8 mouse cellular contexts compared by ENCODE assay signal in the genomic region with DNA sequence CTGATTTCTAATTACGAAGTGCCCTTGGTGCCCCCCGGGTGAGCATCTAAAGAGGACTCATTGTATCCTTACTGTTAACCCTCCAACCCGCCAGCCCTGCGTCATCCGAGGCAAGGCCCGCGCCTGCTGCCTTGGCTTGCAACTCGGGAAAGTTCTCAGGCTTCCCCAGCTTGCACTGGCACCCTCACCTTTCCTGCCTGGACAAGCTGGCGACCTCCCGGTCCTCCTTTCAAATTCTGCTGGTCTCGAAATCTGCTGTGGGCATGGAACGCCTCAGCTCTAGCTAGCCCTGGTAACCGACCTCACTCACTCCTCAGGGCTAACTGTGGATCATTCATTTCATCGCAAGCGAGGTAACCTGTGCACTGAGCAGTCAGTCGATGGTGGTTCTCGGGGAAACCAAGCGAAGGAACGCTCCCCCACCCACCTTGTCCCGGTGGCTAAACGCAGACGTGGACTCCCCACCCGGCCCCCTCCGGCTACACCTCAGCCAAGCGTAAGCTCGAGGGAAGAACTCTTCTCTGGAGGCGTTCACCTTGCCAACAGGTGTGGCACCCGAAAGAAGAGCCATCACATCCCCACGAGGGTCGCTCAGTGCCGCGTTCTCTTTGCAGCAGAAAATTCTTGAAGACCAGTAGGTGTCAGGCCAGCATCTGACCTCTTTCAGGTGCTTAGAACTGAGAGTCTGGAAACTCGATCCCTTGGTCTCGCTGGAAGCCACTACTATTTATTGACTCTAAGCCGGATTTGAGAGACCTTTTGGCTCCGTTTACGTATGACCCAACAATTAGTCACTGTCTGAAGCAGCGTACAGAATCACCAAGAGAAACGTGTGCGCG. TPM values are rescaled to one million over a fixed set of nuclear protein-coding genes. Genes with fewer than 3 reads are reported as not detected.
DNase-seq lines count a peak whose midpoint lies in the region; ATAC-seq and TF ChIP-seq lines count a peak whose summit lies in the region.

No protein-coding gene starts in this region.

- no peaks in the 10 kb centered on the region for H3K36me3 ChIP-seq in erythroblast, embryonic 14.5 days (ENCODE audit: control insufficient read depth)
- no peaks in the 10 kb centered on the region for H3K36me3 ChIP-seq in E14TG2a.4 (ENCODE audit: insufficient read depth, low read length)
- no peaks in the 10 kb centered on the region for H3K36me3 ChIP-seq in heart, embryonic 13.5 days
- no peaks in the 10 kb centered on the region for H3K36me3 ChIP-seq in limb, embryonic 10.5 days
- no peaks in the 10 kb centered on the region for H3K36me3 ChIP-seq in midbrain, embryonic 12.5 days
- H3K36me3 ChIP-seq in splenic B cell, adult 2 months (ENCODE audit: control insufficient read depth, insufficient read depth, low read length, poor library complexity, severe bottlenecking), result no peaks in the 10 kb centered on the region

- H3K4me3 ChIP-seq in erythroblast, embryonic 14.5 days (replicated peaks), result peak overlapping the region; percentile 73
- H3K4me3 ChIP-seq in E14TG2a.4 (replicated peaks; ENCODE audit: low read length), result peak overlapping the region; percentile 87
- peak overlapping the region; percentile 97 for H3K4me3 ChIP-seq in heart, embryonic 13.5 days
- peak overlapping the region; percentile 90 for H3K4me3 ChIP-seq in limb, embryonic 10.5 days
- H3K4me3 ChIP-seq in midbrain, embryonic 12.5 days, result peak overlapping the region; percentile 86

- peaks cover 29% of the 10 kb centered on the region for H3K4me1 ChIP-seq in erythroblast, embryonic 14.5 days (ENCODE audit: control insufficient read depth)
- H3K4me1 ChIP-seq in E14TG2a.4 (replicated peaks; ENCODE audit: low read depth, low read length), result peaks cover 30% of the 10 kb centered on the region
- H3K4me1 ChIP-seq in heart, embryonic 13.5 days, result peaks cover 37% of the 10 kb centered on the region
- H3K4me1 ChIP-seq in limb, embryonic 10.5 days, result peaks cover 50% of the 10 kb centered on the region
- H3K4me1 ChIP-seq in midbrain, embryonic 12.5 days, result peaks cover 39% of the 10 kb centered on the region

- peaks cover 44% of the 10 kb centered on the region for H3K27me3 ChIP-seq in erythroblast, embryonic 14.5 days (ENCODE audit: control insufficient read depth)
- H3K27me3 ChIP-seq in E14TG2a.4 (ENCODE audit: insufficient read depth, low read length), result peaks cover 57% of the 10 kb centered on the region
- no peaks in the 10 kb centered on the region for H3K27me3 ChIP-seq in heart, embryonic 13.5 days (replicated peaks)
- peaks cover 24% of the 10 kb centered on the region for H3K27me3 ChIP-seq in limb, embryonic 10.5 days (ENCODE audit: low read depth, poor library complexity, severe bottlenecking)
- peaks cover 21% of the 10 kb centered on the region for H3K27me3 ChIP-seq in midbrain, embryonic 12.5 days
- H3K27me3 ChIP-seq in splenic B cell, adult 2 months (ENCODE audit: control insufficient read depth, insufficient read depth, low read length, poor library complexity, severe bottlenecking), result no peaks in the 10 kb centered on the region

- TF ChIP-seq CTCF in E14TG2a.4 (conservative IDR thresholded peaks at IDR 0.05; ENCODE audit: low read length), result no peak

- H3K4me2 ChIP-seq in heart, embryonic 13.5 days, result peak overlapping the region; percentile 98
- H3K4me2 ChIP-seq in midbrain, embryonic 12.5 days (replicated peaks), result peak overlapping the region; percentile 73

- H3K9ac ChIP-seq in heart, embryonic 13.5 days, result peak overlapping the region; percentile 98
- H3K9ac ChIP-seq in midbrain, embryonic 12.5 days (replicated peaks), result peak overlapping the region; percentile 87

- WGBS in heart, embryonic 13.5 days, result under 1% methylated on average over 41 of the region's 41 CpGs
- under 1% methylated on average over 41 of the region's 41 CpGs for WGBS in limb, embryonic 10.5 days
- WGBS in midbrain, embryonic 12.5 days, result under 1% methylated on average over 41 of the region's 41 CpGs

- H3K9me3 ChIP-seq in erythroblast, embryonic 14.5 days (ENCODE audit: control insufficient read depth, low read length), result no peaks in the 10 kb centered on the region
- no peaks in the 10 kb centered on the region for H3K9me3 ChIP-seq in E14TG2a.4 (ENCODE audit: low read length)
- no peaks in the 10 kb centered on the region for H3K9me3 ChIP-seq in heart, embryonic 13.5 days
- H3K9me3 ChIP-seq in limb, embryonic 10.5 days (replicated peaks), result no peaks in the 10 kb centered on the region
- H3K9me3 ChIP-seq in midbrain, embryonic 12.5 days, result no peaks in the 10 kb centered on the region

- peak; percentile 57 for DNase-seq in limb, embryonic 10.5 days (ENCODE audit: low spot score)
- peak; percentile 40 for DNase-seq in splenic B cell, adult 2 months (ENCODE audit: low read depth, low spot score)

- ATAC-seq in erythroblast, adult 5-6 weeks (replicated peaks; ENCODE audit: low FRiP score, poor library complexity, severe bottlenecking), result no peak
- ATAC-seq in common myeloid progenitor, adult 5-6 weeks (replicated peaks; ENCODE audit: low read depth, poor library complexity, severe bottlenecking), result peak; percentile 16; the same call in 1 of the 2 replicates
- peak; percentile 27; the same call in 1 of the 2 replicates for ATAC-seq in heart, embryonic 13.5 days (ENCODE audit: extremely low read depth, insufficient number of reproducible peaks, low FRiP score, low TSS enrichment)
- 0 out of 2 replicates have a peak, but pooled peaks have one; percentile 5 for ATAC-seq in midbrain, embryonic 12.5 days (ENCODE audit: low FRiP score, low read depth)

- H3K27ac ChIP-seq in heart, embryonic 13.5 days (replicated peaks), result peak overlapping the region; percentile 97
- H3K27ac ChIP-seq in limb, embryonic 10.5 days, result peak overlapping the region; percentile 90
- peak overlapping the region; percentile 97 for H3K27ac ChIP-seq in midbrain, embryonic 12.5 days (replicated peaks)

RNA-seq across cellular contexts. Expression of a gene that starts 1.0 kb away (rescaled TPM):
- 0.01 and 0.02 TPM in 2 replicates for polyA plus RNA-seq in erythroblast, embryonic 14.5 days (2012)
- under 0.01 and 2.9 TPM in 2 replicates for total RNA-seq in erythroblast, adult 5-6 weeks (2015; ENCODE audit: low replicate concordance)
- total RNA-seq in erythroblast, adult 5-6 weeks (2017; ENCODE audit: low replicate concordance), result 2.2 and 2.4 TPM in 2 replicates
- total RNA-seq in common myeloid progenitor, adult 5-6 weeks (2017), result 6.9 and 9.0 TPM in 2 replicates
- 5.8 and 7.2 TPM in 2 replicates for polyA plus RNA-seq in heart, embryonic 13.5 days (2015; fragmentation: Nextera tagmentation; extraction: Ambion mirVana)
- 1.0 and 1.4 TPM in 2 replicates for polyA plus RNA-seq in limb, embryonic 10.5 days (2016; fragmentation: Nextera tagmentation; extraction: Ambion mirVana)
- 4.2 and 4.9 TPM in 2 replicates for polyA plus RNA-seq in midbrain, embryonic 12.5 days (2016; fragmentation: Nextera tagmentation; extraction: Ambion mirVana)
